Mouse (Mus musculus) adrenal gland, adult 8-10 months (tissue): ENCODE measurements around the gene Lmnb2. TPM values are rescaled to one million over a fixed set of nuclear protein-coding genes. Genes with fewer than 3 reads are reported as not detected.

ENCODE experiments used
- DNase-seq: peaks from one replicate; pipeline ENCODE4 v3.0.0; 2022
- total RNA-seq, 4 experiments: library from RNA; stranded (reverse); gene quantifications; 2 replicates each; pipeline ENCODE4 v1.2.4; 2022

The Lmnb2 gene
- total RNA-seq, 4 experiments from 2014 or later = 10.0 to 17.2 (median 15.2) TPM

GRCm38 (mm10) chr10:80928586-80929298, 10.7 kb upstream of the Lmnb2 start:
- DNase-seq = peak; percentile 89

- DNase-seq = no peak
These were observed 7.4 kb upstream of the Lmnb2 start for GRCm38 (mm10) chr10:80925472-80925871.

- no peak for DNase-seq
These were observed 3.9 kb upstream of the Lmnb2 start for GRCm38 (mm10) chr10:80921923-80922322.

GRCm38 (mm10) chr10:80917336-80917778, 688 bp downstream of the Lmnb2 start:
- no peak for DNase-seq

GRCm38 (mm10) chr10:80915736-80916135, 2.3 kb downstream of the Lmnb2 start:
- DNase-seq = no peak

- no peak for DNase-seq
These were observed 2.8 kb downstream of the Lmnb2 start for GRCm38 (mm10) chr10:80915260-80915659.

- no peak for DNase-seq
These were observed 3.8 kb downstream of the Lmnb2 start for GRCm38 (mm10) chr10:80914253-80914656.

- DNase-seq = no peak
These were observed 4.6 kb downstream of the Lmnb2 start for GRCm38 (mm10) chr10:80913364-80914011.

GRCm38 (mm10) chr10:80911891-80912290, 6.2 kb downstream of the Lmnb2 start:
- DNase-seq = no peak

- DNase-seq = no peak
These were observed 6.7 kb downstream of the Lmnb2 start for GRCm38 (mm10) chr10:80911354-80911753.

- no peak for DNase-seq
These were observed 8.5 kb downstream of the Lmnb2 start for GRCm38 (mm10) chr10:80909375-80910162.

- DNase-seq = no peak
These were observed 13.3 kb downstream of the Lmnb2 start for GRCm38 (mm10) chr10:80904709-80905108.

- no peak for DNase-seq
These were observed 13.9 kb downstream of the Lmnb2 start for GRCm38 (mm10) chr10:80904004-80904693.

GRCm38 (mm10) chr10:80903282-80903681, 14.8 kb downstream of the Lmnb2 start:
- DNase-seq = no peak

GRCm38 (mm10) chr10:80902273-80902940, 15.6 kb downstream of the Lmnb2 start:
- no peak for DNase-seq

- DNase-seq = no peak
These were observed 16.4 kb downstream of the Lmnb2 start for GRCm38 (mm10) chr10:80901409-80902272.

- DNase-seq = peak; percentile 100
These were observed 17.5 kb downstream of the Lmnb2 start, which contains the start of gene Timm13 for GRCm38 (mm10) chr10:80900318-80901247. Gene Timm13 (minus strand): TSS chr10:80900969.

- no peak for DNase-seq
These were observed 18.3 kb downstream of the Lmnb2 start for GRCm38 (mm10) chr10:80899591-80900317.

GRCm38 (mm10) chr10:80899074-80899473, 19.0 kb downstream of the Lmnb2 start:
- DNase-seq = no peak
